Mouse (Mus musculus) liver, adult 2 months (tissue): ENCODE measurements at regions not wholly inside any gene's neighbourhood (a gene's known extent, or its start where the extent isn't known, plus 50 kb on each side); places are given as distances from the start of the nearest gene placed in this dataset.

Experiments used
- DNase-seq: peaks from one replicate; pipeline ENCODE4 v3.0.0-alpha.2; 2011; ENCODE audit warnings: low read depth, low spot score; ENCODE audit errors: extremely low read depth
- H3K27ac ChIP-seq: fragments of 200-500 bp; replicated peaks from 2 replicates; pipeline ENCODE4 v1.5.1; 2012; ENCODE audit warnings: low read depth, mild to moderate bottlenecking, control low read depth, inconsistent platforms, low read length; ENCODE audit not compliant: insufficient read depth
- H3K27me3 ChIP-seq: fragments of 200-500 bp; 2 replicates; pipeline ENCODE4 v1.6.1; 2012; ENCODE audit warnings: mild to moderate bottlenecking, moderate library complexity, low read length, inconsistent platforms; ENCODE audit not compliant: control insufficient read depth, insufficient read depth
- H3K36me3 ChIP-seq: fragments of 200-500 bp; 2 replicates; pipeline ENCODE4 v1.6.1; 2012; ENCODE audit warnings: low read length, inconsistent platforms; ENCODE audit not compliant: control insufficient read depth, insufficient read depth
- H3K4me1 ChIP-seq: fragments of 200-500 bp; 2 replicates; pipeline ENCODE4 v1.6.1; 2011; ENCODE audit warnings: low read length; ENCODE audit not compliant: control insufficient read depth, insufficient read depth
- H3K4me3 ChIP-seq: fragments of 200-500 bp; 2 replicates; pipeline ENCODE4 v1.5.1; 2011; ENCODE audit warnings: low read depth, mild to moderate bottlenecking, control low read depth, low read length, moderate library complexity; ENCODE audit not compliant: insufficient read depth
- H3K79me2 ChIP-seq: fragments of 200-500 bp; 2 replicates; pipeline ENCODE4 v1.6.1; 2012; ENCODE audit warnings: inconsistent platforms, mild to moderate bottlenecking, low read length, moderate library complexity; ENCODE audit not compliant: control insufficient read depth, insufficient read depth
- H3K9ac ChIP-seq: fragments of 200-500 bp; 2 replicates; pipeline ENCODE4 v1.6.1; 2012; ENCODE audit warnings: low read depth, mild to moderate bottlenecking, control low read depth, inconsistent platforms, low read length
- CTCF ChIP-seq: fragments of 200-500 bp; IDR thresholded peaks from 2 replicates; pipeline ENCODE4 v1.5.1; 2011; ENCODE audit warnings: low read depth, low read length, control low read depth
- POLR2A ChIP-seq: fragments of 200-500 bp; IDR thresholded peaks from 2 replicates; pipeline ENCODE4 v1.6.1; 2011; ENCODE audit warnings: low read length, control low read depth; ENCODE audit not compliant: insufficient read depth; ENCODE audit errors: extremely low read depth
- WGBS: fragments of 180-500 bp; shearing (Covaris S2); methylation state at CpG from one replicate; pipeline ENCODE4 v1.1.7; 2018; 5-methylcytosine and 5-hydroxymethylcytosine counted together

GRCm38 (mm10) chr6:103381030-103381429 lies 129.4 kb upstream of the Chl1 start:
- Histone ChIP-seq H3K9ac (no peak overlapping the region), H3K4me3 (no peak overlapping the region), H3K27ac (no peak overlapping the region), H3K36me3 (no peaks in the 10 kb centered on the region), H3K4me1 (no peaks in the 10 kb centered on the region), H3K79me2 (no peaks in the 10 kb centered on the region), H3K27me3 (no peaks in the 10 kb centered on the region)
- TF ChIP-seq CTCF (no peak), POLR2A (no peak)
- 74% methylated on average over 1 of the region's 1 CpGs for WGBS
- DNase-seq: no peak

- no peaks in the 10 kb centered on the region for H3K36me3 ChIP-seq
- WGBS: 83% methylated on average over 2 of the region's 2 CpGs
Observed at GRCm38 (mm10) chr6:103381930-103382329, 128.5 kb upstream of the Chl1 start.

GRCm38 (mm10) chr6:103386591-103386990 lies 123.8 kb upstream of the Chl1 start:
- Histone ChIP-seq H3K79me2 (no peaks in the 10 kb centered on the region), H3K4me1 (no peaks in the 10 kb centered on the region), H3K9ac (no peak overlapping the region), H3K27ac (no peak overlapping the region), H3K36me3 (no peaks in the 10 kb centered on the region), H3K27me3 (no peaks in the 10 kb centered on the region), H3K4me3 (no peak overlapping the region)
- no peak for TF ChIP-seq POLR2A
- TF ChIP-seq CTCF: no peak
- DNase-seq: no peak
- WGBS: 80% methylated on average over 4 of the region's 4 CpGs

More at GRCm38 (mm10) chr6:103381930-103382329, 128.5 kb upstream of the Chl1 start:
- Histone ChIP-seq H3K27ac (no peak overlapping the region), H3K4me3 (no peak overlapping the region), H3K79me2 (no peaks in the 10 kb centered on the region), H3K27me3 (no peaks in the 10 kb centered on the region), H3K4me1 (no peaks in the 10 kb centered on the region), H3K9ac (no peak overlapping the region)
- no peak for TF ChIP-seq CTCF
- TF ChIP-seq POLR2A: no peak
- DNase-seq: no peak

GRCm38 (mm10) chr6:103405961-103406360 lies 104.4 kb upstream of the Chl1 start:
- Histone ChIP-seq H3K4me1 (no peaks in the 10 kb centered on the region), H3K4me3 (no peak overlapping the region), H3K79me2 (no peaks in the 10 kb centered on the region), H3K27ac (no peak overlapping the region), H3K36me3 (no peaks in the 10 kb centered on the region), H3K27me3 (no peaks in the 10 kb centered on the region), H3K9ac (no peak overlapping the region)
- DNase-seq: no peak
- TF ChIP-seq CTCF: no peak
- TF ChIP-seq POLR2A: no peak

- TF ChIP-seq CTCF (no peak), POLR2A (no peak)
- no peak overlapping the region for H3K4me3 ChIP-seq
- H3K36me3 ChIP-seq: no peaks in the 10 kb centered on the region
- H3K27ac ChIP-seq: no peak overlapping the region
- no peaks in the 10 kb centered on the region for H3K27me3 ChIP-seq
- H3K4me1 ChIP-seq: no peaks in the 10 kb centered on the region
- H3K79me2 ChIP-seq: no peaks in the 10 kb centered on the region
- 76% methylated on average over 2 of the region's 2 CpGs for WGBS
- H3K9ac ChIP-seq: no peak overlapping the region
- DNase-seq: no peak
Observed at GRCm38 (mm10) chr6:103414888-103415287, 95.5 kb upstream of the Chl1 start.

GRCm38 (mm10) chr6:103421013-103421933 lies 89.1 kb upstream of the Chl1 start:
- Histone ChIP-seq H3K36me3 (no peaks in the 10 kb centered on the region), H3K79me2 (no peaks in the 10 kb centered on the region), H3K4me3 (no peak overlapping the region), H3K27ac (no peak overlapping the region), H3K4me1 (no peaks in the 10 kb centered on the region), H3K9ac (no peak overlapping the region), H3K27me3 (no peaks in the 10 kb centered on the region)
- WGBS: 56% methylated on average over 1 of the region's 1 CpGs
- no peak for DNase-seq
- TF ChIP-seq POLR2A: no peak
- no peak for TF ChIP-seq CTCF
